Mouse (Mus musculus): ENCODE measurements around the gene Grk5.
"Not testable (repeated sequence)": the region's sequence is repeated elsewhere in the genome, so short reads cannot be mapped to it uniquely, and the experiment has no call there.

The Grk5 gene

DNA sequence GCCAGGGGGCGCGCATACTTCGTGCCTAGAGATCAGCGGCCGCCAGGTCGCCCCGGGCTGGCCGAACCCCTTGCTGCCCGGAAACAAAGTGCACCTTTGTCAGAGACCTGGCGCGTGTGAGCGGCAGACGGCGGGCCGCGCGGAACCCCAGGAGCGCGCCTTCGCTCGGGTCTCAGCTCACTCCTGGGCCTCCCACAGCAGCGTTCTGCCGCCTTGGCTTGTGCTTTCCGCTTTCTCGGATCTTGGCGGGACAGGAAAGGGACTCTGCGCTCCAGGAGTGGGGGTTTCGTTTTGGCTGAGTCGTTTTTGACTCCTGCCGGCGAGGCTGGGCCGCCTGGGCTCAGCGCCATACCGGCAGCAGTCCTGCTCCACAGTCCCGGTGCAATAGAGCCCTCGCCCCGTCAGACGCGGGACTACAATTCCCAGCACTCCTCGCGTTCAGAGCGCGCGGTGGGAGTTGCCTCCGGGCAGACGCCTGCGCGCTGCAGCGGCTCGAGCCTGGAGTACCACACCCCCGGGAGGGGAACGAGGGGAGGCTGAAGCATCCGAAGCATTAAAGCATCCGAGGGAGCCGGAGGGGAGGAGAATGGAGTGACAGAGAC, at the start of gene Grk5:
Gene Grk5, plus strand, starts transcription at position 36 of the 602 bp plus-strand sequence.
- DNase-seq (ENCODE audit: low spot score in 2 of 2) = peak; percentile 92 to 94

DNA sequence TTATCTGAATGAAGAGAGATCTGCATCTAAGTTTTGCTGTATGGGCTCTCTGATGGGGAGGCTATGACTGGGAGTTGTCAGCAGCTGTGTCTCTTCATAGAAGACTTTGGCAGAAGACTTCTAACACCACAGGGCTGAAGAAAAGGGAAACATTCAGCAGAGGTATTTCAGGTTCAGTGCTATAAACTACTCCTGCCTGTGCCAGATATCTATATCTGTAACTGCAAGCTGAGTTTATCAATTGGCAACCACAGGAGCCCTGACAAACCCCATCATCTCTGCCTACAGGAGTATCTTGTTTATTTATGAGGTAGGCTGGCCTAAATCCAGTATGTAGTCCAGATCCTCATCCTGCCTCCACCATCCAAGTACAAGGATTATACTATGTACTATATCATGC, 46.2 kb upstream of the Grk5 start:
- no peak for DNase-seq (ENCODE audit: low spot score in 2 of 2)

DNA sequence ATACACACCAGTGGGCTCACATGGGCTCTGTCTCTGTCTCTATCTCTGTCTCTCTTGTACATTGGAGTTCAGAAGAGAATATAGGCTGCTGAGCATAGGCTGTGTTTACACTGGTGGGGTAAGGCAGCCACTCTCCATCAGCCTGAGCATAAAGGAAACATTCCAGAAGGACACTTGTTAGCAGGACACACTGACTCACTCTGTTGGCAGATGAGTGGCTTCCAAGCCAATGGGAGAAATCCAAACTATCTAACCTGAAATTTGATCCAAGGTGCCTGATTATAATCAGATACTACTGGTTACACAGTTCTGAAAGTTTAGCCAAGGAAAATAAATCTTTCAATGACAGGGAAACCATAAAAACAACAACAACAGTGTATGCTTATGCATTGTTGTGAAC, 43.8 kb upstream of the Grk5 start:
- no peak for DNase-seq (ENCODE audit: low spot score in 2 of 2)

DNA sequence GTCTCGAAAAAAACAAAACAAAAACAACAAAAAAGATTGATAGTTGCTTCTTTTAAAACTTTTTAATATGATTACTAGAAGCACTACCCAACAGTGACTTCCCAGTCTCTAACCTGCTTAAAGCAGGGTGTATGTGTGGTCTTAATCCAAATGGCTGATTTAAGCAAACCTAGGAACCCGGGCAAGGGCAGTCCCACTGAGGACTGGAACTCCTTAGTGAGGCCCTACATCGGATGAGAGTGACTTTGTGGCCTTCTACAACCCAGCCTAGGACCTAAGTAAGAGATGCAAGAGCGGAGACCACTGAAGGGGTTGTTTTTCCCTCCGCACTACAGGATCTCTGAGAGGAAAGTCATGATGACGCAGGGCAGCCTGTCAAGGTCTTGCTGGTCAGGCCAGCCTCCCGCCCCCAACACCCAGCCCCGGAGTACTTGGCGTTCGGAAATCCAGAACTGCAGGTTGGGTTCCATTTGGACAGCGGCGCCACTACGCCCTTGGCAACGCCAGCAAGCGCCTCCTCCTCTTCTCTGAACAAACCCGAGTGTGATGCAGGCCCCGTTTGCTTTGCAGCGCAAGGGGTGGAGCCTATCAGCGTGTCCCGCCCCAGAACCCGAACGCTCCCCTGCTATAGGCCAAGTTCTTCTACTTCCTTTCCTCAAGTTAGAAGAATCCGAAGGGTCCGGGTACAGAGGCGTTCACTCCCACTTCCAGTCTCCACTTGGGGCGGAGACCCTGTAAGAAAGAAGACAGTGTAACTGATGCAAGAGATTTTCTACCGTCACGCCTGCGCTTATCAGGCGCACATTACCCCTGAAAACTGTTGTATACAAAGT, 28.5 kb upstream of the Grk5 start, which contains the start of gene Sfxn4:
Gene Sfxn4, minus strand, starts transcription at position 612 of the 833 bp plus-strand sequence.
- DNase-seq (ENCODE audit: low spot score in 2 of 2) = peak; percentile 92 to 94

DNA sequence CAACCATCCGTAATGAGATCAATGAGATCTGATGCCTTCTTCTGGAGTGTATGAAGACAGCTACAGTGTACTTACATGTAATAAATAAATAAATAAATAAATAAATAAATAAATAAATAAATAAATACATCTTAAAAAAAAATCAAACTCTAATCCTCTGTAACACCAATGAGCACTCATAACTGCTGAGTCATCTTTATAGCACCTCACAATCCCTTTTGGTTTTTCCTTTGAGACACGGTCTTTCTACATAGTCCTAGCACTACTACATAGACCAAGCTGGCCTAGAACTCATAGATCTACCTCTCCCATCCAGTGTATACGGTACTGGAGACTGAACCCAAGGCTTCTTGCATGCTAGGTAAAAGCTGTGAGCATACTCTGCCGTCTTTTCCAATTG, 23.4 kb upstream of the Grk5 start:
- DNase-seq (ENCODE audit: low spot score in 2 of 2) = not testable (repeated sequence)

DNA sequence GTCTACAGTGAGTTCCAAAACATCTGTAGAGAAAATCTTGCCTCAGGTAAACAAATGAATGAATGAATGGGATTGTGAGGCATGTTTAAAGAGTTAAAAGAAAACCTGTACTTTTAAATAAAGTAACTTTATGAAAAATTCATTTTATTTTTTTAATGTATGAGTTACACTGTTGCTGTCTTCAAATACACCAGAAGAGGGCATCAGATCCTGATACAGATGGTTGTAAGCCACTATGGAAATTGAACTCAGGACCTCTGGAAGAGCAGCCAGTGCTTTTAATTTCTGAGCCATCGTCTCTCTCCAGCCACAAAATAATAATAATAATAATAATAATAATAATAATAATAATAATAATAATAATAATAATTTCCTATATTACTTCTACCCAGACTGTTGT, 19.1 kb upstream of the Grk5 start:
- DNase-seq (ENCODE audit: low spot score in 2 of 2) = no peak

DNA sequence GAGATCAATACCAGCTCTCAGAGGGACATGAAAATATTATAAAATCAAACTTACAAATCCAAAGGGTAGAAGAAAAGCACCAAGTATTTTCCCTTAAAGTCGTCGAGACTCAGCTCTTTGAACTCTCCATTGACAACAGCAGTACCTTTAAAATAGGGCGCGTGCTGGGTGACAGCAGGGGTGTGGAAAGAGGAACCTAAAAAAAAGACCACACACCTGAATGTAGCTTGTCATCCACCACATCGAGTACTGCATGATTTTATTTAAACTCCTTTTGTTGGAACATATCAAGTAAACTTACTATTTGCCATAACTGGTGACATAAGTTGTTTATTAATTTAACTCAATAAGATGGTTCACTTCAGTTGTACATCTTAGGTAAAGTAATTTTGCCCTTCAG, 18.2 kb upstream of the Grk5 start:
- DNase-seq (ENCODE audit: low spot score in 2 of 2) = no peak

DNA sequence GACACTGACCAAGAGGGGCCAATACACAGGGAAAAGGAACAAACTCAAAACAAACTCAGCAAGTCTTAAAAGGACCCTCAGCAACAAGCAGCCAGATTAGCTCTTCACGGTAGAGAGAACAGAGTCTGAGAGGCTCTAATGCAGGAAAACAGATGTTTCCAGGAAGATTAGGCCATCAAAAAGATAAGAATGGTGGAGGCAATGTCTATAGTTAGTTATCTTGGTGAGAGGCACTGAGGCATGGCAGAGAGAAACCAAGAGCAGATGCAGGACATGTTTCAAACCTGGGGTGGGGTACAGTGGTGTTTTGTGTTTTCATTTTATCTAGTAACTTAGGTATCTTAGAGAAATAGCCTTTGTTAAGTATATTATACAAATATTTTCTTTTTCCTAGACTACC, 17.3 kb upstream of the Grk5 start:
- no peak for DNase-seq (ENCODE audit: low spot score in 2 of 2)

DNA sequence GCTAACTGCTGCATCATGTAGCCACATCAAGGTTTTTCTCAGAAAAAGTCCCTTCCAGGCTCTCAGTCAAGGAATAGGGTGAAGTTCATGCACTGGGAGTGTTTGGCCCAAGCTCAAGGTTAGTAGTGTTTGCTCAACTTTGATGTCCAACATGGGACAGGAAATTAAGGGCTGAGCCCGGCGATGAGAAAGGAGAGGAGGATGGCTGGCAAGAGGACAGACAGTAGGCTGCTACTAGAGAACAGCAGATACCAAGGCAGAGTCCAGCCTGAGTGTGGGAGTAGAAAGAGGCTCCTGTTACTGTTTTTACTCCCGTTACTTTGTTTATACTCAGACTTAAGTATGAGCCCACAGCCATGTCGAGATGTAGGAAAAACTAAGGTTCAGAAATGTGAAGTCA, 16.0 kb upstream of the Grk5 start:
- DNase-seq (ENCODE audit: low spot score in 2 of 2) = peak; percentile 18 to 25

DNA sequence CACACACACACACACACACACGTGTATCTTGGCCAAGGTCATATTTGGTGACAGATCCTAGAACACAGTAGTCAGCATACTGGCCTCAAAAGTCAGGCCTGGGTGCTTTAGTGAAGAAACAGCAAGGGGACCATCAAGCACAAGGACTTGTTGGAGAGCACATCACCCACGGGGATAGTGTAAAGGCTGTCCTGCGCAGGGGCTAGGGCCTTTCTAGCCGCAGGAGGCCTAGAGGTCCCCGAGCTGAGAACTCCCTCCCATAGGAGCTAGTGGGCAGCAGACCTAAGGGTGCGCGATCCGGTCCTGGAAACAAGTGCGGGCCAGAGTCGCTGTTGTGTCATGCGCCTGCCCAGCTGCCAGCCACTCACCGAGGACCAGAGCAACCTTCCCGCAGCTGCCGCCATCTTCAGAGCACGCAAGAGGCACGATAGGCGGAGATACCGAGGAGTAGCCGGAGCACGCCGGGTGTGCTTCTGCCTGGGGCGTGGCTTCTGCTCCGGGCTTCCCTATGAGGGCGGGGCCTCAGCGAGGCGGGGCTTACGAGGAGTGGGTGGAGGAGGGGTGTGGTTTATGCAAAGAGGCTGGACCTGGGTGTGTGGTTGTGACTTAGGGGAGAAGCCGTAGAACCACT, 15.4 kb upstream of the Grk5 start, which contains the start of gene Prdx3:
Gene Prdx3, minus strand, starts transcription at position 493 of the 631 bp plus-strand sequence.
- peak; percentile 92 to 93 for DNase-seq (ENCODE audit: low spot score in 2 of 2)

DNA sequence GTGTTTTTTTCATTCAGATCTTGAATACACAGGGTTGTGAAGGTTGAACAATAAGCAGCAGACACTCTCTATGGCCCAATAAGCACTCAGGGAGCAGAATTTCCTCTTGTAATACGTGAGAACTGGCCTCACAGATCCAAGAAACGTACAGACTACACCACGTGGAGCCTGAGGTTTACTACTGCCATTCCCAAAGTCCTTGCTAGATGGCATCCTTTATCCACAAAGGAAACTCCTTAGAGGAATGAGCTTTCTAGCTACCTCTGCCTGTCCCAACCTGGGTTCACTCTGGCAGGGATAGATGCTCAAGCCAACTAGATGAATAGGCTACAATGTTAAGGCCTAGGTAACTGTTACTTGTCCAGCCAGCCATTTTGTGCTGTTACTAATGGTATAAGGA, 6.4 kb upstream of the Grk5 start:
- DNase-seq (ENCODE audit: low spot score in 2 of 2) = peak; percentile 55 to 65

DNA sequence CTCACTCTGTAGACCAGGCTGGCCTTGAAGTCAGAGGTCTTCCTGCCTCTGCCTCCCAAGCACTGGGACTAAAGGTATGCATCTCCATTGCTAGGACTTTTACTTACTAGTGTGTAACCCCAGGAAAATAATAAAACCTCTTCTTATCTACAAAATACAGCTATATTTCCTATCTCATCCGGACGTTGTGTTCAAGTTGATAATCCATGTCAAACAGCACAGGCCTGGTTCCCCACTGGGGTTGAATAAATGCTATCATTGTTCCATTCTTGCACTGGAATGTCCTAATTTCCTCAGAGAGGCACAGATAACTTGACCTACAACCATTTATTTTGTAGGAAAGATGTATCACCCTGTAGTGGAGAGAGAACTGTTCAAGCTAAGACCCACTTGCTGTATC, 1.9 kb upstream of the Grk5 start:
- DNase-seq (ENCODE audit: low spot score in 2 of 2) = no peak

DNA sequence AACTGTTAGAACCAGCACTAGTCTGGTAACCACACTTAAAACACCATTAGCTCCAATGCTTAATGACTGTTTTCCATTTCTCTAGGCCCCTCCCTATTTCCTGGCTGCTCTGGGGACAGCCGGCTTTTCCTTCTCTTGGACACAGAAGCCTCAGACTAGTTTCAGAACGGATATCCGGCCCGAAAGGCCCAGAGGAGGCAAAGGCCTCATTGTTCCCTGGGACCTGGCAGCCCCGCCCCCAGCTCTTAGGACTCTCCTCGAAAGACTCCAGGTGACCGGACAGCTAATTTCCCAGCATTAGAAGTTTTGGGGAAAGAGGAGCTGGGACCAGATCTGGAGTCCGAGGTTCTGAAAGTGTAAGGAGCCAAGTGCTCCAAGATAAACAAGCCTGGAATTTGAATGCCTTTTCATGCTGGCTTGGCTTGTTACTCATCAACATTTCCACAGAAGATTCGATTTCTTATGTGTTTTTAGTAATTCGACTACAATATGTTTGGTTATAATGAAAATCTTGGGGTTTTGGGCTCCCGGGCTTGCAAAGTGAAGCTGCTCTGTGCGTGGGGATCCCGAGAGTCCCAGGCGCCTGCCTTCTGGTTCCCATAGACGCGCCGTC, 342 bp upstream of the Grk5 start:
- peak in 1 of 2 experiments; percentile 23 for DNase-seq (ENCODE audit: low spot score in 2 of 2)

DNA sequence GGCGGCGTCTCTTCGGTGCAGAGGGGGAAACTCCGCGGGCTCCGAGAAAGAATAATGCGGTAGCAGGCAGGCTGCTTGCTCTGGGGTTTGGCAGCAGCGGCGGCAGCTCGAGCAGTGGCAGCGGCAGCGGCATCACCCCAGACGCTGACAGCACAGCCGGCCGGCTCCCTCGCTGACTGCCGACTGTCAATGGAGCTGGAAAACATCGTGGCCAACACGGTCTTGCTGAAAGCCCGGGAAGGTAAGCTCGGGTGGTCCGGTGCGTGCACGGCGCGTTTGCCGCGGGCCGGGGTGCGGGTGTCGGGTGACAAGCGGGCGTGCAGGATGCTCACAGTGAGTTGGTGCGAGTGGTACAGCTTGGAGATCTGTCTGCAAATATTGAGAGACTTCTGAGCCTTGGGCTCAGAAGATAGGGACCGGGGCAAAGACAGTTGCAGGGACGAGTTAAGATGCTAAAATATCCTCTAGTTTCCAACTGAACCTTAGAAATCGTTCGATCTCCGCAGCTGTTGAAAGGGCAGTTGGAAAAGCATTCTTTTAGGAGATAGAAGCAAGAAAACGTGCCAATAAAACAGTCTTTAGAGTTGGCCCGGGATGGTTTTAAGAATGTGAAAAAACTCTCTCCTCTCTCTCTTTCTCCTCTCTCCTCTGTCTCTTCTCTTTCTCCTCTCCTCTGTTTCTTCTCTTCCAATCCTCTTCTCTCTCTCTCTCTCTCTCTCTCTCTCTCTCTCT, 1.0 kb downstream of the Grk5 start:
- DNase-seq (ENCODE audit: low spot score in 2 of 2) = peak in 1 of 2 experiments; percentile 68

DNA sequence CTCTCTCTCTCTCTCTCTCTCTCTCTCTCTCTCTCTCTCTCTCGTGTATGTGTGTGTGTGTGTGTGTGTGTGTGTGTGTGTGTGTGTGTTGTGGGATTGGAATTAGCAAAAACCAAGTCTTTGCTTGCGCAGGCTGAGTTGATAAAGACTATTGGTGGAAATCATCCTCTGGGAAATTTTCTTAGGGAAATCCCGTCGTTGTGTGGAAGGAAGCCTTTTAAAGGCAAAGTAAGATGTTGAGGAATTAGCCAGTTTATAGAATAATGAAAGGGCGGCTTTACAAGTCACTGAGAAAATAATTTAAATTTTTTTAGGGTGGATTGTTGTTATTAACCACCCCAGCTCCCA, 1.5 kb downstream of the Grk5 start:
- DNase-seq (ENCODE audit: low spot score in 2 of 2) = no peak

DNA sequence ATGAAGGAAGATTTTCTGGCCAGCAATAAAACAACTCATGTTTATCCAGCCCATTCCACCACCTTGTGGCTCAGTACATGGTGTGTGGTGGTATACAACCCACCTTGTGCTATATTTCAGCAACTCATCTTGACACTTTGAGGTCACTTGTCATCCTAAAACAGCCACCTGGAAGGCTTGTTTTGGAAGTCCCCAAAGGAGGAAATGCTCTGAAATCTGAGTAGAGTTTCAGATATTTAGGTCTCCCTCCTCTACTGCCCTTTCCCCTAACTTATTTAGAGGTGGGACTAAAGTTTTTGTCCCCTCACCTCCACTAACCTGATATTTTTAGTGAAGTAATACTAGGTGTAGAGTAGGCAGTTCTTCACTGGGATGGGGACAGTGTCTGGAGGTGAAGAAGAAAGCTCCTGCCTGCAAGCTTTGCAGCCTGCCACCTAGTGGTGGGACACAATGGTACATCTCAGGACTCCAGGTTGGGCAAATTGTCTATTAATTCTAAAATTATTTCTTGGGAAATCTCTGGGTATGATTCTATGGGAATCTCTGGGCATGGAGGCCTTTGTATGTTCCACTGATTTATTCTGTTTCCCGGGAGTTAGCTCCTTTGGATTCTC, 2.5 kb downstream of the Grk5 start:
- peak; percentile 67 to 74 for DNase-seq (ENCODE audit: low spot score in 2 of 2)

DNA sequence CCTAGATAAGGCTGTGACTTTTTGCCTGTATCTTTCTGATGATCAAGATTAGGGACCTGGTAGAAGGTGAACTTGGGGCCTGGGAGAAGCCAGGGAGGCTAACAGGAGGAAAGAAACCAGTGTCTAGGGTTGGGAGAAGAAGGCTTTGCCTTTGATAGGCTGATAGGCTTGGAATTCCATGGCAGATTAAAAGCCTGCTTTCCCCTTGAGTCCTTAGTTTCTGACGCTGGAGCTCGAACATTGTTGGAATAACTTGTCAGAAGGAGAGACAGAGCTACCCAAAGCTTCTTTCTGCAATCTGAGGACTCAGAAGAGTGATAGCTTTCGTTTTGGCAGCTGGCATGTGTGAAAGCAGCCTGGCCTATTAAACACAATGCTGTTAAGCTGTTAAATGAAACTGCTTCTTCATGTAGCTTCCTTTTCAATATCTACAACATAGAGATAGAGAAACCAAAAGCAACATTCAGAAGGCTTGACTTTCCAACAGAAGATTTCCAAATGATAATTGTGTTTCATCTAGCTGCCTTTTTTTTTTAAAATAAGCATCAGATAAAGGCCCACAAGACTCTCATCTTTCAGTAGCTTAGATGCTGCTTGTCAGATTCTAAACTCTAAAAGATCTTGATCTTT, 5.8 kb downstream of the Grk5 start:
- no peak for DNase-seq (ENCODE audit: low spot score in 2 of 2)

DNA sequence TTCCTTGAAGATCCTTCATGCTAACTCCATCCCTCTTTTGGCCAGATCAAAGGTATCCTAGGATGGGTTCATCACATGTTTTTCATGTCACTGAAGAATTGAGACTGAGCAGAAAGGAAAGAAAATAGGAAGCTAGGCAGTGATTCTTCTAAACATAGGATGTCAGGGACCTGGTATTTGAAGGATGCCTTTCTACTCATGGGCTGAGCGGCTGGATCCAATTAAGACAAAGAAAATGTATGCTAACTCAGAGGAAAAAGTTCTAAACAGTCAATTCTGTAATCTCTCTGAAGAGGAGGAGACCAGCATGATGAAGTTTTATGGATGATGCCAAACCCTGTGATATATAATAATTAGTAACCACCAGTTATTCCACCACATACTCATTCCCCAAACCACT, 13.6 kb downstream of the Grk5 start:
- no peak for DNase-seq (ENCODE audit: low spot score in 2 of 2)

DNA sequence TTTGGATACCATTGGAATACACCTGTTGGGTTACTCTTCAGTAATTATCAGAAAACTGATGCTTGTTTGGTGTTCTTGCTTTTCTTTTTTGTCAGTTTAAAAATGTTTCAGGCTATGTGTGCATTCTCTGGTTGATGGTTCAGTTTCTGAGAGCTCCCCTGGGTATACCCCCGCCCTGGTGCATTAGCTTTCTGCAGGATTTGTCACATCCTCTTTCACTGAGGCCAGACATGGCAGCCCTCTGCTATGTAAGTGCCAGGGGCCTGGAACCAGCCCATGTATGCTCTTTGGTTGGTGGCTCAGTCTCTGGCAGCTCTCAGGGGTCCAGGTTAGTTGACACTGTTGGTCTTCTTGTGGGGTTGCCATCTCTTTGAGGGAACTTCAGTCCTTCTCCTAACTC, 14.4 kb downstream of the Grk5 start:
- no peak for DNase-seq (ENCODE audit: low spot score in 2 of 2)

DNA sequence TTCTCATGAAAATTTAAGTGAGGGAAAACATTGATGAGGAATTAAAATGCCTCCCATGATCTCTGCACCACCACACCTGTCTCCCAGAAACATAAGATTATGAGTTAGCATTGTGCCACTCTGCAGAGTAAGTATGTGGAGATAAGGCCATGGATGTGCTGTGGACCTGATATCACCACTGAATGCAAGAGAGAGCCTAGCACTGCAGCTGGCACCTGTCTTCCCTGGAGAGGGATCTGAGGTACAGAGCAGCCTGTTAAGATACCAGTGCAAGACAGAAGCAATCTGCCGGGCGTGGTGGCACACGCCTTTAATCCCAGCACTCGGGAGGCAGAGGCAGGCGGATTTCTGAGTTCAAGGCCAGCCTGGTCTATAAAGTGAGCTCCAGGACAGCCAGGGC, 15.9 kb downstream of the Grk5 start:
- no peak for DNase-seq (ENCODE audit: low spot score in 2 of 2)

DNA sequence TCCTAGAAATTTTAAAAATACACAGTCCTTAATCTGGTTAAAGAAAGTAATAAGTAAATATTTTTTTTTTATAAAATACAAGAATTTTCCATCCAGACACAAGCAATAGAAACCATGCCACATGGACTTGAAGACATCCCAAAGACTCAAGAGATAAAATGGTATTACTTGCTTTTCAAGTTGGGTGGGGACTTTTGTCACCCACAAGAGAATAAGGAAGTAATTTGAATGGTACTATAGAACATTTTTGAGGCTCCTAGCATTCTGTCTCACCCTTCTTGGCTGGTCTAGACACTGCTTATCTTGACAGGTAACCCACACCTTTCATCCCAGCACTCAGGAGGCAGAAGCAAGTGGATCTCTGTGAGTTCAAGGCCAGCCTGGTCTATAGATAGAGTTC, 20.8 kb downstream of the Grk5 start:
- no peak for DNase-seq (ENCODE audit: low spot score in 2 of 2)
